Mouse (Mus musculus) midbrain, postnatal 0 days (tissue): ENCODE data around the gene Gdf10. TPM values are rescaled to one million over a fixed set of nuclear protein-coding genes. Genes with fewer than 3 reads are reported as not detected.

Experiments used
- ATAC-seq: fragments of 200-750 bp; cut with Nextera tagmentation; 2 replicates; pipeline ENCODE4 v1.8.0; 2017; ENCODE audit warnings: moderate number of reproducible peaks, mild to moderate bottlenecking, moderate TSS enrichment, moderate library complexity; ENCODE audit not compliant: low FRiP score
- DNase-seq: peaks from one replicate; pipeline ENCODE4 v3.0.0-alpha.2; 2015; ENCODE audit warnings: low spot score
- H3K27ac ChIP-seq: fragments of 300-500 bp; sonication (generic); 2 replicates; pipeline ENCODE4 v1.5.1; 2014; ENCODE audit warnings: low read depth, mild to moderate bottlenecking, low read length, mixed read lengths
- H3K27me3 ChIP-seq: fragments of 300-500 bp; sonication (generic); 2 replicates; pipeline ENCODE4 v1.6.1; 2014; ENCODE audit warnings: low read length, control low read depth, mixed read lengths; ENCODE audit not compliant: insufficient read depth
- H3K36me3 ChIP-seq: fragments of 300-500 bp; sonication (generic); 2 replicates; pipeline ENCODE4 v1.6.1; 2014; ENCODE audit warnings: low read length, control low read depth, mixed read lengths; ENCODE audit not compliant: insufficient read depth
- H3K4me1 ChIP-seq: fragments of 300-500 bp; sonication (generic); 2 replicates; pipeline ENCODE4 v1.6.1; 2014; ENCODE audit warnings: mild to moderate bottlenecking, control low read depth, antibody characterized with exemption, low read length, mixed read lengths; ENCODE audit not compliant: insufficient read depth
- H3K4me2 ChIP-seq: fragments of 300-500 bp; sonication (generic); 2 replicates; pipeline ENCODE4 v1.6.1; 2014; ENCODE audit warnings: low read depth, mild to moderate bottlenecking, low read length, mixed read lengths; ENCODE audit not compliant: poor library complexity, severe bottlenecking
- H3K4me3 ChIP-seq: fragments of 300-500 bp; sonication (generic); 2 replicates; pipeline ENCODE4 v1.5.1; 2014; ENCODE audit warnings: low read depth, mild to moderate bottlenecking, low read length, moderate library complexity
- H3K9ac ChIP-seq: fragments of 300-500 bp; sonication (generic); replicated peaks from 2 replicates; pipeline ENCODE4 v1.6.1; 2014; ENCODE audit warnings: mild to moderate bottlenecking, low read length, moderate library complexity, mixed read lengths; ENCODE audit not compliant: poor library complexity, severe bottlenecking
- H3K9me3 ChIP-seq: fragments of 300-500 bp; sonication (generic); 2 replicates; pipeline ENCODE4 v1.6.1; 2016; ENCODE audit warnings: low read length, control low read depth
- CTCF ChIP-seq: IDR thresholded peaks from 2 replicates; pipeline ENCODE4 v1.5.1; 2016; ENCODE audit warnings: antibody characterized with exemption, mild to moderate bottlenecking
- WGBS: fragments of 180-500 bp; shearing (Covaris S2); extraction: QIAGEN DNeasy Blood & Tissue Kit; methylation state at CpG from one replicate; pipeline ENCODE4 v1.1.7; 2014; 5-methylcytosine and 5-hydroxymethylcytosine counted together
- polyA plus RNA-seq: library from polyadenylated mRNA; unstranded; fragments of >200 nt; fragmentation: Nextera tagmentation; extraction: Ambion mirVana; gene quantifications from 2 replicates; pipeline ENCODE4 v1.2.1, GENCODE M21; 2015
- total RNA-seq: library from RNA; depleted of rRNA; stranded (reverse); fragments of >200 nt; gene quantifications from 2 replicates; pipeline ENCODE4 v1.2.3, GENCODE M21; 2014; rRNA removed

Gene Gdf10
- total and polyA plus RNA-seq, 2 experiments from 2014 or later = 3.7 to 13.3 TPM

DNA sequence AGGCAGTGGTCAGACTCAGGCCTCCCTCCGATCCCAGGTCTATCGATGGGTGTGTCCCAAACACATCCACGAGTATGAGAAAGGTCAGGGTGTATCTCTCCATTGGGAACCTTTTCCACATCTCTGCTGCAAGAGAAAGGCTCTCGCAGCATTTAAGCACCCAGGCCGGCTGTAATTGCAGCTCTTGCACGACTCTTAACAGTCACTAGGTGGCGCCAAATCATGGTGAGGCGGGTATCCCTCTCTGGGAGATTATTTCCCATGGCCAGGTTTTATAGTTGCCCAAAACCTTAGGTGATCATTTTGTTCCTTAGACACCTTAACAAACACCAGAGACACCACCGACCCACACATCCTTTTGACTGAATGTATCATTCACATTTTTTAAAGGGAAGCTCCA, 36.0 kb downstream of the Gdf10 start:
- no peak overlapping the region for H3K27ac ChIP-seq
- 21% methylated on average over 9 of the region's 9 CpGs for WGBS
- H3K27me3 ChIP-seq = no peaks in the 10 kb centered on the region
- peak; percentile 78 for TF ChIP-seq CTCF
- no peaks in the 10 kb centered on the region for H3K4me1 ChIP-seq
- H3K4me3 ChIP-seq = no peak overlapping the region
- H3K9me3 ChIP-seq = no peaks in the 10 kb centered on the region
- no peaks in the 10 kb centered on the region for H3K36me3 ChIP-seq
- no peak overlapping the region for H3K9ac ChIP-seq
- ATAC-seq (no peak), DNase-seq (peak; percentile 72)
- no peak overlapping the region for H3K4me2 ChIP-seq

- Histone ChIP-seq H3K27me3 (no peaks in the 10 kb centered on the region), H3K9ac (no peak overlapping the region), H3K36me3 (no peaks in the 10 kb centered on the region), H3K9me3 (no peaks in the 10 kb centered on the region), H3K4me2 (no peak overlapping the region), H3K27ac (no peak overlapping the region), H3K4me3 (no peak overlapping the region), H3K4me1 (no peaks in the 10 kb centered on the region)
- ATAC-seq = no peak
- DNase-seq = no peak
- TF ChIP-seq CTCF = no peak
- 59% methylated on average over 7 of the region's 7 CpGs for WGBS
Measured at GRCm38 (mm10) chr14:33965675-33966074, 42.3 kb downstream of the Gdf10 start.

DNA sequence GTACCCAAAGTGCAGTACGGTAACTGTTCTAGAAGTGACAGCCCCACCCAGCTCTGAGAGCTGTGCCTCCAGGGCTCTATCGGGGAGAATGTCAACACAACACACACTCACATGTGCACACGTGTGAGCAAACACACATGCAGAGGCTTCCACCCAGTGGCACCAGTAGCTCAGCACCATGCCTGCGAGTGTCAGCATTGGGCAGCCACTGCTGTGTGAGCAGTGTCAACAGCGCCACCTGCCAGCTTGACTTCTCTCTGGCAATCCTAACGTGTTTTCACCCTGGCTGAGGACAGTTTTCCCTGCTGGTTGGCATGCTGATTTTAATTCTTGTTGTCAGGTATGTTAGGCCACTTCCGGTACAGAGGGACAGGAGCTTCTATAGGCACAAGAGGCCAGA, 49.3 kb downstream of the Gdf10 start:
- ATAC-seq (no peak), DNase-seq (peak; percentile 63)
- H3K4me1 ChIP-seq = no peaks in the 10 kb centered on the region
- no peak overlapping the region for H3K4me2 ChIP-seq
- TF ChIP-seq CTCF = peak; percentile 70
- no peak overlapping the region for H3K4me3 ChIP-seq
- H3K27me3 ChIP-seq = no peaks in the 10 kb centered on the region
- no peak overlapping the region for H3K9ac ChIP-seq
- H3K36me3 ChIP-seq = no peaks in the 10 kb centered on the region
- WGBS = 51% methylated on average over 7 of the region's 7 CpGs
- H3K27ac ChIP-seq = no peak overlapping the region
- no peaks in the 10 kb centered on the region for H3K9me3 ChIP-seq

DNA sequence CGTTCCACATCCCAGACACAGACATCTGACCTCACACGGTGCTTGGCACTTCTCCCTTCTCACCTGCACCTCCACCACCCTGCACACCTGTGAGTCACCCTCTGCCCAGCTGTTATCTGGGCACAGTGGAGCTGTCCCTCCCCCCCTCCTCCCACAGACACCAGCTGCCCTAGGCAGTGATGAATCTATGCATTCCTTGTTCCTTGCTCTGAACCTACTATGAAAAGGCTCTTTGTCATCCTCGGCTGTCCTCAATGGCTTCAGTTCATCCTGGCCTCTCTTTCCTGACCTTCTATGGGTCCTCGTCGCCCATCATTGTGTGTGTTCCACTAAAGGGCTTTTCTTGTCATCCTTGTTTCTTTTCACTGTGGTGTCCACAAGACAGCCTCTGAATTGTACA, 51.4 kb downstream of the Gdf10 start:
- Histone ChIP-seq H3K36me3 (no peaks in the 10 kb centered on the region), H3K9ac (no peak overlapping the region), H3K4me3 (no peak overlapping the region), H3K9me3 (no peaks in the 10 kb centered on the region), H3K27ac (no peak overlapping the region), H3K27me3 (no peaks in the 10 kb centered on the region), H3K4me1 (no peaks in the 10 kb centered on the region), H3K4me2 (no peak overlapping the region)
- ATAC-seq (peak; percentile 52; the same call in 1 of the 2 replicates), DNase-seq (peak; percentile 40)
- WGBS = 58% methylated on average over 5 of the region's 5 CpGs
- TF ChIP-seq CTCF = no peak

DNA sequence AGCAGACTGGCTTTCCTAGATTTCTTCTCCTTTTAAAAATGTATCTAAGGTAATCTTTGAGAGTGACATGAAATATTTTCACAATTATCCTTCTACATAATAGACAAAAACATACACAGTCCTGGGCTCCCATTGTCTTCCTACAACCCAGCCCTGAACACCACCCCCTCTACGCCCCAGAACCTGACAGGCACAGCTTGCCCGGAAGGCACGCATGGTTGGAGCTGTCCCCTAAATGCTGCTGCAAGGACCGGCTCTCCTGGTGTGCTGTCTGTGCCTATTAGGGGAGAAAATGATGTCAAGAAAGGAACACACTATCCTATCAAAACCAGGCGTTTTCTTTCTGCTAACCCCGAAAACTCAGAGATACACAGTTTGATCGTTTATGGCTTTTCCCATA, 54.4 kb downstream of the Gdf10 start:
- no peak for TF ChIP-seq CTCF
- DNase-seq = peak; percentile 33
- peak overlapping the region; percentile 44; the same call in 1 of the 2 replicates for H3K9ac ChIP-seq
- ATAC-seq = no peak
- WGBS = 26% methylated on average over 7 of the region's 7 CpGs
- H3K4me2 ChIP-seq = peak overlapping the region; percentile 55
- H3K27ac ChIP-seq = no peak overlapping the region
- no peaks in the 10 kb centered on the region for H3K9me3 ChIP-seq
- no peaks in the 10 kb centered on the region for H3K27me3 ChIP-seq
- H3K4me3 ChIP-seq = peak overlapping the region; percentile 35
- no peaks in the 10 kb centered on the region for H3K4me1 ChIP-seq
- H3K36me3 ChIP-seq = no peaks in the 10 kb centered on the region

GRCm38 (mm10) chr14:33978604-33979059, 55.2 kb downstream of the Gdf10 start, which contains the start of gene Zfp488:
Gene Zfp488, minus strand, starts transcription at chr14:33978764.
- no peaks in the 10 kb centered on the region for H3K9me3 ChIP-seq
- no peaks in the 10 kb centered on the region for H3K27me3 ChIP-seq
- H3K4me3 ChIP-seq = peak within 1 kb of the TSS; percentile 35
- DNase-seq (peak; percentile 55), ATAC-seq (peak; percentile 66; the same call in 1 of the 2 replicates)
- H3K9ac ChIP-seq = peak within 1 kb of the TSS; percentile 44
- no peak within 1 kb of the TSS for H3K27ac ChIP-seq
- H3K4me2 ChIP-seq = peak within 1 kb of the TSS; percentile 55
- no peak for TF ChIP-seq CTCF
- no peaks in the 10 kb centered on the region for H3K36me3 ChIP-seq
- no peaks in the 10 kb centered on the region for H3K4me1 ChIP-seq
- WGBS = 1% methylated on average over 25 of the region's 25 CpGs

Other genes starting within 250 kb of the Gdf10 start
- 0.09 and 0.11 TPM in 2 replicates for gene Gdf2, start 17.5 kb downstream of the Gdf10 start, total RNA-seq
- not detected in 2 replicates for gene Gdf2, start 17.5 kb downstream of the Gdf10 start, polyA plus RNA-seq
- 0.16 and 0.47 TPM in 2 replicates for gene Rbp3, start 30.4 kb downstream of the Gdf10 start, total RNA-seq
- 0.07 and 0.31 TPM in 2 replicates for gene Rbp3, start 30.4 kb downstream of the Gdf10 start, polyA plus RNA-seq
- 4.7 and 4.9 TPM in 2 replicates for gene Zfp488, start 55.2 kb downstream of the Gdf10 start, total RNA-seq
- 0.80 and 0.98 TPM in 2 replicates for gene Zfp488, start 55.2 kb downstream of the Gdf10 start, polyA plus RNA-seq
- gene Gm30083, start 91.6 kb downstream of the Gdf10 start, total RNA-seq = not detected in 2 replicates
- not detected in 2 replicates for gene Gm30083, start 91.6 kb downstream of the Gdf10 start, polyA plus RNA-seq
- gene Gm5460, start 93.2 kb downstream of the Gdf10 start, total RNA-seq = not detected in 2 replicates
- gene Gm5460, start 93.2 kb downstream of the Gdf10 start, polyA plus RNA-seq = not detected in 2 replicates
- not detected in 2 replicates for gene Antxrl, start 129.1 kb downstream of the Gdf10 start, total RNA-seq
- not detected in 2 replicates for gene Antxrl, start 129.1 kb downstream of the Gdf10 start, polyA plus RNA-seq
- gene Anxa8, start 162.4 kb downstream of the Gdf10 start, total RNA-seq = 0.24 and 0.93 TPM in 2 replicates
- gene Anxa8, start 162.4 kb downstream of the Gdf10 start, polyA plus RNA-seq = 0.73 and 0.77 TPM in 2 replicates
- not detected in 2 replicates for gene A630023A22Rik, start 179.2 kb downstream of the Gdf10 start, total RNA-seq
- not detected in 2 replicates for gene A630023A22Rik, start 179.2 kb downstream of the Gdf10 start, polyA plus RNA-seq
- 0.09 and 0.33 TPM in 2 replicates for gene Npy4r, start 228.9 kb downstream of the Gdf10 start, total RNA-seq
- 0.10 and 0.21 TPM in 2 replicates for gene Npy4r, start 228.9 kb downstream of the Gdf10 start, polyA plus RNA-seq